Mouse (Mus musculus): ENCODE data around the gene Gm13030. TPM values are rescaled to one million over a fixed set of nuclear protein-coding genes. Genes with fewer than 3 reads are reported as not detected.

Gene Gm13030
- polyA plus RNA-seq, 1 experiment from 2014 or later, result not detected

DNA sequence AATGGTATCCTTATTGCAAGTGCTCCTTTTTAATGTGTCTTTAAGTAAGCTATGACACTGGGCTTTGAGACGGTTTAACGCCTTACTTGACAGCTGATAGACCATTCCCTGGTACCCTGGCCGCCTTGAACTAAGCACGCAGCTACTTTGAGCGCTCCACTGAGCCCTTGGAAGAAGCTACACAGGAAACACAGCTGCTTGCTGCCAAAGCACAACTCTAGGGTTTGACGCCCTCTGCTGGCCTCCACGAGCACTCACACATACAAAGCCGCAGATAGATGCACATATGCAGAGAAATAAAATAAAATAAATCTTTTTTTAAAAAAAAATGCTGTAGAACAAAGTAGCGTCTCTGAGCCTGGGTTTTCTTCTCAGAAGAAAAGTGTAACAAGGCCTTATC, 14.5 kb downstream of the Gm13030 start:
- H3K36me3 ChIP-seq (ENCODE audit: control insufficient read depth, insufficient read depth, low read length), result no peaks in the 10 kb centered on the region
- H3K4me3 ChIP-seq (ENCODE audit: low read depth, low read length), result peak overlapping the region; percentile 24; the same call in 1 of the 2 replicates
- no peaks in the 10 kb centered on the region for H3K27me3 ChIP-seq (ENCODE audit: control insufficient read depth, insufficient read depth, low read length)
- no peaks in the 10 kb centered on the region for H3K9me3 ChIP-seq (ENCODE audit: control insufficient read depth, low read length)
- peak overlapping the region; percentile 40 for H3K4me2 ChIP-seq (replicated peaks; ENCODE audit: low read depth, low read length)
- DNase-seq (ENCODE audit: low spot score), result peak; percentile 77
- no peak overlapping the region for H3K27ac ChIP-seq (ENCODE audit: low read depth, low read length)
- 0 out of 2 replicates have a peak overlapping the region, but pooled peaks have one; percentile 4 for H3K9ac ChIP-seq (ENCODE audit: low read depth, low read length)
- H3K4me1 ChIP-seq (replicated peaks; ENCODE audit: control insufficient read depth, insufficient read depth, low read length), result no peaks in the 10 kb centered on the region
- 17% methylated on average over 9 of the region's 9 CpGs for WGBS
- no peak for ATAC-seq (ENCODE audit: low FRiP score)

DNA sequence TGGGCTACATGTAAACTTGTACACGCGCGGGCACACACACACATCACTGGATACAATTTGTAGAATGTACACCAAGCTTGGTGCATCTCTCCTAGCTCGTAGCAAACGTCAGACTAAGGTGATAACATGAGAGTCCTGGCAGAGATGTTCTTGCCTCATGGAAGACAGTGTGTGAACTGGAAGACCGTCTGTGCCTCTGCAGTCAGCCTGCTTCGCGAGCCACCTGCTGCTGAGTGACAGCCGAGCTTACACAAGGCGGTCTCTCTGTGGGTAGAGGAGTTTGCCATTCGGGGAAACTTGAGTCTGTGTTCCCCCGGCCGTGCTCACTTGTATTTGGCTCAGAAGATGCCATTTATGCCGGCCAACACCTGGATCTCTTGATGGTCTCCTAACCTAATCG, 15.3 kb downstream of the Gm13030 start:
- DNase-seq (ENCODE audit: low spot score) (no peak), ATAC-seq (ENCODE audit: low FRiP score) (no peak)
- no peak overlapping the region for H3K27ac ChIP-seq (ENCODE audit: low read depth, low read length)
- no peaks in the 10 kb centered on the region for H3K9me3 ChIP-seq (ENCODE audit: control insufficient read depth, low read length)
- no peak overlapping the region for H3K4me2 ChIP-seq (replicated peaks; ENCODE audit: low read depth, low read length)
- no peaks in the 10 kb centered on the region for H3K36me3 ChIP-seq (ENCODE audit: control insufficient read depth, insufficient read depth, low read length)
- H3K4me3 ChIP-seq (ENCODE audit: low read depth, low read length), result no peak overlapping the region
- H3K9ac ChIP-seq (ENCODE audit: low read depth, low read length), result no peak overlapping the region
- H3K27me3 ChIP-seq (ENCODE audit: control insufficient read depth, insufficient read depth, low read length), result no peaks in the 10 kb centered on the region
- H3K4me1 ChIP-seq (replicated peaks; ENCODE audit: control insufficient read depth, insufficient read depth, low read length), result no peaks in the 10 kb centered on the region
- WGBS, result 85% methylated on average over 15 of the region's 15 CpGs

DNA sequence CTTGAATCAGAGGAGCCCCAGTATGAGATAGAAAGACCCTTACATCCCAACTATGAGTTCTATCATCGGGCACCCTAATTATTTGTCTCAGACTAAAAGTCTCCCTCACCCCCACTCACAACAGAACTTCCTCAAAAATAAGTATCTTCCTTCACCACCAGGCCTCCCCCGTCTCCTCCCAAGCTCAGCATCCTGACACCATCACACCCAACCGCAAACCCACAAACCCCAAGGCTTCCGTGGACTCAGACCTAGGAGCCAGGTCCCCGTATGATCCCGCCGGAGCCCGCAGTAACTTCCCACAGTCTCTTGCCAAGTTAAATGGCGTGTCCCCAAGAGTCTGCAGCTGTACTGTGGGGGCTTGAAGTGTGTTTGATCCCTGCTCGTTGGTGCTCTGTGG, 16.2 kb downstream of the Gm13030 start:
- WGBS, result 93% methylated on average over 10 of the region's 10 CpGs
- DNase-seq (ENCODE audit: low spot score) (no peak), ATAC-seq (ENCODE audit: low FRiP score) (no peak)
- no peaks in the 10 kb centered on the region for H3K9me3 ChIP-seq (ENCODE audit: control insufficient read depth, low read length)
- H3K4me3 ChIP-seq (ENCODE audit: low read depth, low read length), result no peak overlapping the region
- H3K4me1 ChIP-seq (replicated peaks; ENCODE audit: control insufficient read depth, insufficient read depth, low read length), result no peaks in the 10 kb centered on the region
- no peak overlapping the region for H3K9ac ChIP-seq (ENCODE audit: low read depth, low read length)
- H3K4me2 ChIP-seq (replicated peaks; ENCODE audit: low read depth, low read length), result no peak overlapping the region
- H3K36me3 ChIP-seq (ENCODE audit: control insufficient read depth, insufficient read depth, low read length), result no peaks in the 10 kb centered on the region
- no peaks in the 10 kb centered on the region for H3K27me3 ChIP-seq (ENCODE audit: control insufficient read depth, insufficient read depth, low read length)
- no peak overlapping the region for H3K27ac ChIP-seq (ENCODE audit: low read depth, low read length)

DNA sequence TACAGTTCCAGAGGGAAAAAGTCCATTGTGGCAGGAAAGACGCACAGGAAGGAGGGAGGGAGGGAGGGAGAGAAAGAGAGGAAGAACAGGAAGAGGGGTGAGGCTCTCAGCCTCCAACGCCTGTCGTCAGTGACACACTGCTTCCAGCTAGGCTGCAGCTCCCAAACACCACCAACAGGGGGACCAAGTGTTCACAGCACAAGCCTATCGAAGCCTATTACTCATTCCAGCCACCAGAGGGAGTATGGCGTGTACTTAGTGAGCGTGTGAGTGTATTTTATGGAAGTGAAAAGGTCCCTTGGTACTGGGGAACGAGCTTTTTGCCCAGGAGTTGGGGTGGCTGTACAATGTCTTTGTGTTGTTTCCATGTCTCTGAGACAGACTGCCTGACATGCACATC, 17.3 kb downstream of the Gm13030 start:
- Histone ChIP-seq H3K4me2 (replicated peaks; ENCODE audit: low read depth, low read length) (no peak overlapping the region), H3K4me1 (replicated peaks; ENCODE audit: control insufficient read depth, insufficient read depth, low read length) (no peaks in the 10 kb centered on the region), H3K4me3 (ENCODE audit: low read depth, low read length) (no peak overlapping the region), H3K36me3 (ENCODE audit: control insufficient read depth, insufficient read depth, low read length) (no peaks in the 10 kb centered on the region), H3K9me3 (ENCODE audit: control insufficient read depth, low read length) (no peaks in the 10 kb centered on the region), H3K9ac (ENCODE audit: low read depth, low read length) (no peak overlapping the region), H3K27ac (ENCODE audit: low read depth, low read length) (no peak overlapping the region), H3K27me3 (ENCODE audit: control insufficient read depth, insufficient read depth, low read length) (no peaks in the 10 kb centered on the region)
- ATAC-seq (ENCODE audit: low FRiP score), result no peak
- 30% methylated on average over 7 of the region's 7 CpGs for WGBS
- DNase-seq (ENCODE audit: low spot score), result peak; percentile 87

DNA sequence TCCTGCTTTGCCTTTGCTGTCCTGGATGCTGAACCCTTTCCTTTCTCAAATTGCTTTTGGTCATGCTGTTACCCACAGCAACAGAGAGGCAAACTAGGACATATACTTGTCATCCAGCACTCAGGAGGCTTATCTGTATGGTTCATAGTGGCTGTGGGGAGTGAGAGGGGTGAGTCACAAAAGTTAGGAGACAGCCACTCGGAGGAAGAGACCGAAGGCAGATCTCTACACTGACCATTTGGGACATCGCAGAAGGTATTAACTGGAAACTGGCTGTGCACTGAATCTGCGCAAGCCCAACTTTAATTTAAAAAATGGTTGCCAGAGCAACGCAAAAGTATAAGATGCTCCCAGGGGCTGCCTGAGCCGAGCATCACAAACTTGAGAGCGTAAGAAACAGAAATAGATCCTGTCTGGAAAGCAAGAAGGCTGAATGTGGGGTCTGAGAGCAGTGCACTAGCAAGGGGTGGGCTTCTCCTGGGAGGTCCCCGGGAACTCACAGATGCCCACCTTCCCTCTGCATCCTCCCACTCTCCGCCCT, 18.6 kb downstream of the Gm13030 start:
- no peak overlapping the region for H3K27ac ChIP-seq (ENCODE audit: low read depth, low read length)
- no peak for ATAC-seq (ENCODE audit: low FRiP score)
- H3K4me3 ChIP-seq (ENCODE audit: low read depth, low read length), result no peak overlapping the region
- 89% methylated on average over 9 of the region's 9 CpGs for WGBS
- no peaks in the 10 kb centered on the region for H3K36me3 ChIP-seq (ENCODE audit: control insufficient read depth, insufficient read depth, low read length)
- H3K4me1 ChIP-seq (replicated peaks; ENCODE audit: control insufficient read depth, insufficient read depth, low read length), result no peaks in the 10 kb centered on the region
- no peak overlapping the region for H3K4me2 ChIP-seq (replicated peaks; ENCODE audit: low read depth, low read length)
- H3K9ac ChIP-seq (ENCODE audit: low read depth, low read length), result no peak overlapping the region
- no peak for DNase-seq (ENCODE audit: low spot score)
- H3K9me3 ChIP-seq (ENCODE audit: control insufficient read depth, low read length), result no peaks in the 10 kb centered on the region
- H3K27me3 ChIP-seq (ENCODE audit: control insufficient read depth, insufficient read depth, low read length), result no peaks in the 10 kb centered on the region

DNA sequence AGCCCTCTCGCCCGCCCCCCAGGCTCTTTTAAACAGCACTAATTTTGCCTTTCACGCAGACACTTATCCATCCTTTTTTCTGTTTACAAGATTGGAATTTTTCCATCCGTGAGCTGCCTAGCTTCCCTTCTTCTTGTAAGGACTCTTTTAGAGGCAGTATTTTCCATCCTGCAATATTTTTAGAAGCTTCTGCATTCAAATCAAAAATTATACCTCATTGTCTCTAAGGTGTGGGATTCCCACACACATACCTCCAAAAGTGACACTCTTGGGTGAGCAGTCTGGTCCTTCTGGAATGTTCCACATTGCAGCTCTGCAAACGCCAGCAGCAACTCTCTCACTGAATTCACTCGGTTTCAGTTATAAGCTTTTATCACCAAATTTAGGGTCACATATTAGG, 20.8 kb downstream of the Gm13030 start:
- Histone ChIP-seq H3K4me3 (ENCODE audit: low read depth, low read length) (no peak overlapping the region), H3K36me3 (ENCODE audit: control insufficient read depth, insufficient read depth, low read length) (no peaks in the 10 kb centered on the region), H3K4me2 (replicated peaks; ENCODE audit: low read depth, low read length) (no peak overlapping the region), H3K27me3 (ENCODE audit: control insufficient read depth, insufficient read depth, low read length) (no peaks in the 10 kb centered on the region), H3K9ac (ENCODE audit: low read depth, low read length) (no peak overlapping the region), H3K4me1 (replicated peaks; ENCODE audit: control insufficient read depth, insufficient read depth, low read length) (no peaks in the 10 kb centered on the region), H3K9me3 (ENCODE audit: control insufficient read depth, low read length) (no peaks in the 10 kb centered on the region), H3K27ac (ENCODE audit: low read depth, low read length) (no peak overlapping the region)
- ATAC-seq (ENCODE audit: low FRiP score) (no peak), DNase-seq (ENCODE audit: low spot score) (no peak)
- WGBS, result 84% methylated on average over 6 of the region's 6 CpGs

DNA sequence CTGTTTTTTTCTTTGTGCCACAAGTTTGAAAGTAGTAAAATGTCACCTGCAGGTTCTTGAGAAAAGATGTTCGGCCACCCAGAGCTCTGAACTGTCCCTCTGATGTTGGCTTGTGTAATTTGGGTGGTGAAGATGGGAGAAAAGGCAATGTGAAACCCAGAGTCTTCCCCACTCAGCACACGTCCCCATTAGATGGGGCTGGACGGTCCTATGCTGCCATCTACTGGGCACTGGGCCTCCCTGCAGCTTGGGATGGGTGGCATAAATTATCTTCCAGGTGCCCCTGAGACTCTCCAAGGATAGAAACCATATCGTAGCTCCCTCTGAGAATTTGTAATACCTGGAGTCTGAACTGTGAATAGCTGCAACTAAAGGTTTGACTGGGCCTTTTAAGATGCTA, 22.3 kb downstream of the Gm13030 start:
- no peaks in the 10 kb centered on the region for H3K27me3 ChIP-seq (ENCODE audit: control insufficient read depth, insufficient read depth, low read length)
- DNase-seq (ENCODE audit: low spot score), result peak; percentile 88
- H3K4me1 ChIP-seq (replicated peaks; ENCODE audit: control insufficient read depth, insufficient read depth, low read length), result no peaks in the 10 kb centered on the region
- no peak overlapping the region for H3K4me3 ChIP-seq (ENCODE audit: low read depth, low read length)
- no peak for ATAC-seq (ENCODE audit: low FRiP score)
- no peak overlapping the region for H3K4me2 ChIP-seq (replicated peaks; ENCODE audit: low read depth, low read length)
- H3K27ac ChIP-seq (ENCODE audit: low read depth, low read length), result no peak overlapping the region
- H3K9me3 ChIP-seq (ENCODE audit: control insufficient read depth, low read length), result no peaks in the 10 kb centered on the region
- WGBS, result 9% methylated on average over 4 of the region's 4 CpGs
- no peaks in the 10 kb centered on the region for H3K36me3 ChIP-seq (ENCODE audit: control insufficient read depth, insufficient read depth, low read length)
- H3K9ac ChIP-seq (ENCODE audit: low read depth, low read length), result no peak overlapping the region

DNA sequence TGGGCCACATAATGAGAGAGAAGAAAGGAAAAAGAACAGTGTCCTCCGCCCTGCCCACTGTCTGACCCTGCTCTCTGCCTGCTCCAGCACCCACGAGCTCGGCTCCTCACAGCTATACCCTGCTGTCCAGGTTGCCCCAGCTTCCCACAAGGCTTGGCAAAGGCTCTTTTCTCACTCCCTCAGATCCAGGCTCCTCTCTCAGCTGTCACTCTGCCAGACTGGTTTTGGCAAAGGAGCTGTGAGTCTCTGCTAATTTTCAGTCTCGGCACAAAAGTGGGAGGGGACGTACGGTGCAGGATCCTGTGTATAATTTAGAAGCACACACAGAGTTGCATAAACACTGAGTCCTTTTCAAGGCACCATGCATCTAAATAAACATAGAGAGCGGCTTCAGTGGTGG, 32.4 kb downstream of the Gm13030 start:
- Histone ChIP-seq H3K27me3 (ENCODE audit: control insufficient read depth, insufficient read depth, low read length) (no peaks in the 10 kb centered on the region), H3K27ac (ENCODE audit: low read depth, low read length) (no peak overlapping the region), H3K4me1 (replicated peaks; ENCODE audit: control insufficient read depth, insufficient read depth, low read length) (no peaks in the 10 kb centered on the region), H3K9me3 (ENCODE audit: control insufficient read depth, low read length) (no peaks in the 10 kb centered on the region), H3K4me2 (replicated peaks; ENCODE audit: low read depth, low read length) (no peak overlapping the region), H3K36me3 (ENCODE audit: control insufficient read depth, insufficient read depth, low read length) (no peaks in the 10 kb centered on the region), H3K9ac (ENCODE audit: low read depth, low read length) (no peak overlapping the region), H3K4me3 (ENCODE audit: low read depth, low read length) (no peak overlapping the region)
- WGBS, result 89% methylated on average over 7 of the region's 7 CpGs
- DNase-seq (ENCODE audit: low spot score) (no peak), ATAC-seq (ENCODE audit: low FRiP score) (no peak)

DNA sequence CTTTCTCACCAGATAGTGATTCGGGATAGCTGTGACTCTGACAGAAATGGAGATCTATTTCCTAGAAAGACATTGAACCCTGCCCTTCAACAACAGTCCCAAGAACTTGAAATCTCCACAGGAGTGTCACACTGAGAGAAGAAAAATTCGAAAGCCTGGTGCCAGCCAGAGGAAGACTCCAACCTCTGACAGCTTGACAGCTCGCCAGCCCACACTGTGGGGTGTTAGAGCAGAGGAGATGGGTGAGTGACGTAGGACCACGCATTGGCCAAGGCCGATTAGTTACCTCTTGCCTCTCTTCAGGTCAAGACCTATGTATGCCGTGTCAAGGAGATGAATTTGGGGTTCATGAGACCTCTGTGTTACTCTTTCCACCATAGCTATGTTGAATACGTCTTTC, 33.0 kb downstream of the Gm13030 start:
- DNase-seq (ENCODE audit: low spot score) (no peak), ATAC-seq (ENCODE audit: low FRiP score) (no peak)
- H3K9me3 ChIP-seq (ENCODE audit: control insufficient read depth, low read length), result no peaks in the 10 kb centered on the region
- 84% methylated on average over 8 of the region's 8 CpGs for WGBS
- H3K36me3 ChIP-seq (ENCODE audit: control insufficient read depth, insufficient read depth, low read length), result no peaks in the 10 kb centered on the region
- no peak overlapping the region for H3K4me2 ChIP-seq (replicated peaks; ENCODE audit: low read depth, low read length)
- no peak overlapping the region for H3K27ac ChIP-seq (ENCODE audit: low read depth, low read length)
- no peak overlapping the region for H3K4me3 ChIP-seq (ENCODE audit: low read depth, low read length)
- no peak overlapping the region for H3K9ac ChIP-seq (ENCODE audit: low read depth, low read length)
- H3K27me3 ChIP-seq (ENCODE audit: control insufficient read depth, insufficient read depth, low read length), result no peaks in the 10 kb centered on the region
- H3K4me1 ChIP-seq (replicated peaks; ENCODE audit: control insufficient read depth, insufficient read depth, low read length), result no peaks in the 10 kb centered on the region

Measured in hindbrain, embryonic 11.5 days (tissue).